Mouse (Mus musculus) embryonic facial prominence, embryonic 14.5 days (tissue): ENCODE measurements at regions not wholly inside any gene's neighbourhood (a gene's known extent, or its start where the extent isn't known, plus 50 kb on each side); places are given as distances from the start of the nearest gene placed in this dataset.
A peak's percentile ranks its signal among the peaks of the same experiment; 100 is the strongest.

Experiments
- ATAC-seq: fragments of 200-750 bp; cut with Nextera tagmentation; 2 replicates; pipeline ENCODE4 v1.8.0; 2017; ENCODE audit warnings: low read depth, moderate number of reproducible peaks, moderate TSS enrichment
- DNase-seq: peaks from one replicate; pipeline ENCODE4 v3.0.0-alpha.2; 2015; ENCODE audit warnings: low spot score
- H3K27ac ChIP-seq: fragments of 300-500 bp; sonication (generic); replicated peaks from 2 replicates; pipeline ENCODE4 v1.5.1; 2014; ENCODE audit warnings: low read depth, mild to moderate bottlenecking, low read length, moderate library complexity
- H3K27me3 ChIP-seq: fragments of 300-500 bp; sonication (generic); replicated peaks from 2 replicates; pipeline ENCODE4 v1.6.1; 2014; ENCODE audit warnings: low read length; ENCODE audit not compliant: control insufficient read depth, insufficient read depth
- H3K36me3 ChIP-seq: fragments of 300-500 bp; sonication (generic); 2 replicates; pipeline ENCODE4 v1.6.1; 2014; ENCODE audit warnings: low read length, mixed read lengths; ENCODE audit not compliant: control insufficient read depth, insufficient read depth
- H3K4me1 ChIP-seq: fragments of 300-500 bp; sonication (generic); 2 replicates; pipeline ENCODE4 v1.6.1; 2014; ENCODE audit warnings: antibody characterized with exemption, low read length; ENCODE audit not compliant: control insufficient read depth, insufficient read depth
- H3K4me2 ChIP-seq: fragments of 300-500 bp; sonication (generic); 2 replicates; pipeline ENCODE4 v1.6.1; 2014; ENCODE audit warnings: low read depth, mild to moderate bottlenecking, low read length, moderate library complexity, mixed read lengths
- H3K4me3 ChIP-seq: fragments of 300-500 bp; sonication (generic); 2 replicates; pipeline ENCODE4 v1.5.1; 2014; ENCODE audit warnings: low read depth, mild to moderate bottlenecking, low read length
- H3K9ac ChIP-seq: fragments of 300-500 bp; sonication (generic); 2 replicates; pipeline ENCODE4 v1.6.1; 2014; ENCODE audit warnings: low read depth, mild to moderate bottlenecking, low read length, moderate library complexity, mixed read lengths
- H3K9me3 ChIP-seq: fragments of 300-500 bp; sonication (generic); 2 replicates; pipeline ENCODE4 v1.6.1; 2016; ENCODE audit warnings: low read length; ENCODE audit not compliant: control insufficient read depth
- WGBS: fragments of 180-500 bp; shearing (Covaris S2); extraction: QIAGEN DNeasy Blood & Tissue Kit; methylation state at CpG from one replicate; pipeline ENCODE4 v1.1.7; 2014; 5-methylcytosine and 5-hydroxymethylcytosine counted together

DNA sequence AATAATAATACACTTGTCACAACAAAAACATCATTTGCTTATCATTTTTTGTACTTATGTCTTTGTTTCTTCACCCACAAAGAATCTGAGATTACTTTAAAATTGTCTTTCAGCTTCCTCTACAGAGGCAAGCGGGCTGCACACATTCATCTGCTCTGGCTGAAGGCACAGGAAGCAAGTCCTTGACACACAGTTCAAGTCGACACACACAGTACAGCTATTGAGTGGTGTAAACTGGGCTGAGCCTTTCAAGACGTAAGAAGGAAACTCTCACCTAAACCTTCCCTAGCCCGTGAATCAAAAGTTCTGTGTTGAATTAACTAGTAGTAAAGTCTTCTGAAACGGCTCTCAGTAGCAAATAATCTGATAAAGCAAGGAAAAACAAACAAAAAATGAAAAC is 250.5 kb upstream of the Gpc5 start:
- 30% methylated on average over 5 of the region's 5 CpGs for WGBS
- Histone ChIP-seq H3K4me2 (no peak overlapping the region), H3K9me3 (no peaks in the 10 kb centered on the region), H3K27ac (no peak overlapping the region), H3K27me3 (no peaks in the 10 kb centered on the region), H3K36me3 (no peaks in the 10 kb centered on the region), H3K4me1 (no peaks in the 10 kb centered on the region), H3K4me3 (no peak overlapping the region), H3K9ac (no peak overlapping the region)
- no peak for ATAC-seq
- no peak for DNase-seq

DNA sequence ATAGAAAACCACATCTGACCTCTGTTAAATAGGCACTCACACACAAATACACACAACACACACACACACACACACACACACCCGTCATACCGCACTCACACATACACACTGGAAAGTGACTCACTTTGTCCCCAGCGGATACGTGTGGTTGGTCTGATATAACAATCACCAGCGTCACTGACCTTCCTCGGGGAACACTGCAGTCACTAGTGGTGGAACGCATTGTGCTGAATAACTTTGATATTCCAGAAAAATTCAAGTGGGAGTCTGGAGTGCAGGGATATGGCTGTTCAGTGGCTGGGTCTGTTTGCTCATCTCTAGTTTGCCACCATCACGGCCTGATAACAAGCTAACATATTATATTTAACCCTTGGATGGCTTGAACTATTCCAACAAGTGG is 249.7 kb upstream of the Gpc5 start:
- 83% methylated on average over 8 of the region's 8 CpGs for WGBS
- DNase-seq (no peak), ATAC-seq (no peak)
- Histone ChIP-seq H3K27me3 (no peaks in the 10 kb centered on the region), H3K27ac (no peak overlapping the region), H3K4me1 (no peaks in the 10 kb centered on the region), H3K4me3 (no peak overlapping the region), H3K36me3 (no peaks in the 10 kb centered on the region), H3K9me3 (no peaks in the 10 kb centered on the region), H3K9ac (no peak overlapping the region), H3K4me2 (no peak overlapping the region)

GRCm38 (mm10) chr14:114843105-114843743 is 248.8 kb upstream of the Gpc5 start:
- no peak for ATAC-seq
- no peak overlapping the region for H3K4me3 ChIP-seq
- 66% methylated on average over 6 of the region's 6 CpGs for WGBS
- no peak overlapping the region for H3K4me2 ChIP-seq
- no peak overlapping the region for H3K9ac ChIP-seq
- no peaks in the 10 kb centered on the region for H3K36me3 ChIP-seq
- H3K27ac ChIP-seq = no peak overlapping the region
- H3K4me1 ChIP-seq = no peaks in the 10 kb centered on the region
- no peaks in the 10 kb centered on the region for H3K27me3 ChIP-seq
- no peak for DNase-seq
- no peaks in the 10 kb centered on the region for H3K9me3 ChIP-seq

- no peaks in the 10 kb centered on the region for H3K9me3 ChIP-seq
- 0 out of 2 replicates have a peak, but pooled peaks have one; percentile 62 for ATAC-seq
- no peak overlapping the region for H3K27ac ChIP-seq
- H3K4me3 ChIP-seq = no peak overlapping the region
- no peaks in the 10 kb centered on the region for H3K4me1 ChIP-seq
- H3K4me2 ChIP-seq = peak overlapping the region; percentile 10; the same call in 1 of the 2 replicates
- no peak overlapping the region for H3K9ac ChIP-seq
- WGBS = 21% methylated on average over 9 of the region's 9 CpGs
- peak; percentile 62 for DNase-seq
- H3K27me3 ChIP-seq = no peaks in the 10 kb centered on the region
- H3K36me3 ChIP-seq = no peaks in the 10 kb centered on the region
These were observed 237.5 kb upstream of the Gpc5 start for GRCm38 (mm10) chr14:114854324-114855054.

GRCm38 (mm10) chr14:114855055-114855740 is 236.8 kb upstream of the Gpc5 start:
- 22% methylated on average over 12 of the region's 12 CpGs for WGBS
- ATAC-seq (no peak), DNase-seq (no peak)
- Histone ChIP-seq H3K4me3 (no peak overlapping the region), H3K36me3 (no peaks in the 10 kb centered on the region), H3K9me3 (no peaks in the 10 kb centered on the region), H3K27ac (no peak overlapping the region), H3K4me2 (peak overlapping the region; percentile 10; the same call in 1 of the 2 replicates), H3K4me1 (no peaks in the 10 kb centered on the region), H3K27me3 (no peaks in the 10 kb centered on the region), H3K9ac (no peak overlapping the region)

GRCm38 (mm10) chr14:114855746-114856145 is 236.3 kb upstream of the Gpc5 start:
- no peak overlapping the region for H3K4me2 ChIP-seq
- no peak overlapping the region for H3K9ac ChIP-seq
- H3K36me3 ChIP-seq = no peaks in the 10 kb centered on the region
- DNase-seq (no peak), ATAC-seq (no peak)
- H3K27ac ChIP-seq = no peak overlapping the region
- H3K27me3 ChIP-seq = no peaks in the 10 kb centered on the region
- no peaks in the 10 kb centered on the region for H3K4me1 ChIP-seq
- H3K4me3 ChIP-seq = no peak overlapping the region
- no peaks in the 10 kb centered on the region for H3K9me3 ChIP-seq
- 38% methylated on average over 3 of the region's 3 CpGs for WGBS

- no peak overlapping the region for H3K4me3 ChIP-seq
- ATAC-seq = no peak
These were observed 235.6 kb upstream of the Gpc5 start for GRCm38 (mm10) chr14:114856243-114857031.

GRCm38 (mm10) chr14:114857171-114857570 is 234.8 kb upstream of the Gpc5 start:
- WGBS = 17% methylated on average over 4 of the region's 4 CpGs
- no peak for ATAC-seq

More at GRCm38 (mm10) chr14:114856243-114857031, 235.6 kb upstream of the Gpc5 start:
- no peaks in the 10 kb centered on the region for H3K9me3 ChIP-seq
- no peaks in the 10 kb centered on the region for H3K4me1 ChIP-seq
- no peak overlapping the region for H3K9ac ChIP-seq
- no peak overlapping the region for H3K4me2 ChIP-seq
- H3K36me3 ChIP-seq = no peaks in the 10 kb centered on the region
- H3K27me3 ChIP-seq = no peaks in the 10 kb centered on the region
- 28% methylated on average over 18 of the region's 18 CpGs for WGBS
- no peak overlapping the region for H3K27ac ChIP-seq
- DNase-seq = no peak

More at GRCm38 (mm10) chr14:114857171-114857570, 234.8 kb upstream of the Gpc5 start:
- Histone ChIP-seq H3K36me3 (no peaks in the 10 kb centered on the region), H3K9me3 (no peaks in the 10 kb centered on the region), H3K27ac (no peak overlapping the region), H3K9ac (no peak overlapping the region), H3K4me1 (no peaks in the 10 kb centered on the region), H3K4me2 (no peak overlapping the region), H3K27me3 (no peaks in the 10 kb centered on the region), H3K4me3 (no peak overlapping the region)
- DNase-seq = no peak
